Mouse (Mus musculus) mouse trophoblast stem cell (cell line): ENCODE measurements around the gene Olfr585.

ENCODE experiments used
- in situ Hi-C, 2 experiments: fragments of 300-500 bp; cut with MseI, MboI; formaldehyde crosslinking; loops; 2 replicates in 1 of 2; 3 replicates in 1 of 2; pipeline ENCODE4 v1.15.1; 2025

Gene Olfr585

DNA sequence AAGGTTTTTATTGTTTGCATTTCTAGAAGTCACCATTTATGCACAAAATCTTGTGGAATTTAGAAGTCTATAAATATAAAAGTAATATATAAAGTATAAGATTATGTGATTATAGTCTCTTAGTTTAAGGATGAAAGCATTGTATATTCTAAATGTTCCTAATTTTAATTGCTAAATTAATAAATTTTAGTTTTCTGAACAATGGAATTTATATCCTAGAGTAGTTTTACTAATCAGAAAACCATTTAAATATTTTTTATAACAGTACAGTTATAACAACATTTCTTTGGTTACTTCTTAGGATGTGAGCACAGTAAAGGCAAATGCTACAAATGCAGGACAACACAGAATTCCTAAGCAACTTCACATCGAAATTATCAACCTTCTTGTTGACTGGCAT, at the start of gene Olfr585:
Gene Olfr585, plus strand, starts transcription at position 301 of the 400 bp plus-strand sequence.
- in situ Hi-C loops = no loop called here

DNA sequence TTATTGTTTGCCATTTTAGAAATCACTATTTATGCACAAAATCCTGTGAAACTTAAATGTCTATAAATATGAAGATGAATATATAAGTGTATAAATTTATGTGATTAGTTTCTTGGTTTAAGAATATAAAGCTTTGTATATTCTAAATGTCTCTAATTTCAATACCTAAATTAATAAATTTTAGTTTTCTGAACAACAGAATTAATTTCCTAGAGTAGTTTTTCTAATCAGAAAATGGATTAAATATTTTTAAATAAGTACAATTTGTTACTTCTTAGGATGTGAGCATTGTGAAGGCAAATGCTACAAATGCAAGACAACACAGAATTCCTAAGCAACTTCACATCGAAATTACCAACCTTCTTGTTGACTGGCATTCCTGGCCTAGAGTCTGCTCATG, 46.5 kb upstream of the Olfr585 start, which contains the start of gene Olfr583:
Gene Olfr583, plus strand, starts transcription at position 301 of the 400 bp plus-strand sequence.
- in situ Hi-C loops = no loop called here

DNA sequence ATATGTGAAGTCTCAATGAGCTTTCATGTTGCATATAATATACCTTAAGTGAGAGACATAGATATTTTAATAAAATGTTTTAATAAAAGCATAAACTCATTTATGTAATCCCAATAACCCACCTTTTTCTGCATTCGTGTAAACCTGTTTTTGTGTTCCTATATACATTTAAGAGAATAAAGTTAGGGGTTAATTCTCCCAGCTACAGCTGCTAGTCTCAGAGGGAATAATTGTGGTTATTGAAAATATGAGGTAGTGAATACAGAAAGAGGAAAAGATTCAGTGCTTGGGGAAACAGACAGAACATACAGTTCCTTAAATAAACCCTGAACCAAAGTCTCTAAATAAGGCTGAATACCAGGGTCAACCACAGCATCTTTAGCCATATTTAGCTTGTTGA, 15.9 kb upstream of the Olfr585 start, which contains the start of gene Olfr584:
Gene Olfr584, plus strand, starts transcription at position 301 of the 400 bp plus-strand sequence.
- in situ Hi-C loops = no loop called here

DNA sequence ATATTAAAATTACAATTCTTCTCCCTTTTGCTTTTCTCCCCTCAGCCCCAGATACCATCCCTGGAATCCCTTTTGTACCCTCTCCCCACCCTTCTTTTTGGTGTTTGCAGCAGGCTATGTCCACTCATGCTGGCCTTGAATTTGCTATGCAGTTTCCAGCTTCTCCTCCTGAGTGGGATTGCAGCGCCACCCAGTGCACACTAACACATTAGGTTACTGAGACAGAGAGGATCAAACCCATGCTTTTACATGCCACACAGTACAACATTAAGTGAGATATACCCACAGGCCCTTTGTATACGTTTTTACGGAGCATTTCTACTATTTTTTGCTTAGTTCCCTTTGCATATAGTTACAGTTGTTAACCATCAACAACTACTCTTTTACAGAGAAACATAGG, 21.9 kb downstream of the Olfr585 start:
- in situ Hi-C loops = no loop called here

DNA sequence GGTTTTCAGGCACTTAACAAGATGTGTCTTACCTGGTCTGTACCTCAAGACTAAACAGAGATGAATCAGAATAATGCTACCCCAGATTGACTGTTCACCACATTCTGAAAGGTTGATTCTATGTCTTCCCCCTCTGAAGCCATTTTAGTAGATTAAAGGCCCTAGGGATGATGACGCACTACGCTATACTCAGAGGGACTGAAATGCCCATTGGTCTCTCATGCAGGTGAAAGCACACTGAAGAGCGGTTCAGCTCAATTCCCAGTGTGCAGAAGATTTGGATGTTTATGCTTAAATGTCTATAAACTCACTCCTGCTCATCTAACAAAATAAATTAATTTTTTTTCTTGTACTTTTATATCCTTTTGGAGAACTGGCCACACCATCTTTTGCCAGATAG, 28.0 kb downstream of the Olfr585 start, which contains the start of gene Olfr586:
Gene Olfr586, minus strand, starts transcription at position 101 of the 400 bp plus-strand sequence.
- in situ Hi-C loops = no loop called here

DNA sequence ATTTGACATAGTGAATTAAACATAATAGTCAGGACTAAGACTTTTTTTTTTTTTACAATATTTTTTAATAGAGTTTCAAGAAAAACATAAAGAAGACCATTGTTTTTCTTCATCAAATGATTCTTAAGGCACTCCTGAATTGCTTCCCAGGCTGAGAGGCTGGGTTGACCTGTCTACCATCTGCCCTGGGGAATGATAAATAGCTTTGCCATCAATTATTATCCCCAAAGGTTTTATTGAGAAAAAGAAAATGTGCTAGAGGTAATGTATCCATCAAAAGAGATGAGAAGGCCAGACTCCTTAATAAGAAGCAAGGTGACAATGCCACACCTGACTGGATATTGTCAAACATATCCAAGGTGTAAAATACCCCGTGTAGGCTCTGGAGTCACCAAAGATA, 43.1 kb downstream of the Olfr585 start, which contains the start of gene Olfr588-ps1:
Gene Olfr588-ps1, plus strand, starts transcription at position 301 of the 400 bp plus-strand sequence.
- in situ Hi-C loops = no loop called here
